In genomic region chr1:184034741-184035181, GRCm38 (mm10) we compare ENCODE assay signal across 8 mouse cellular contexts. TPM values are rescaled to one million over a fixed set of nuclear protein-coding genes. Genes with fewer than 3 reads are reported as not detected.
DNase-seq lines count a peak whose midpoint lies in the region; ATAC-seq and TF ChIP-seq lines count a peak whose summit lies in the region.

No protein-coding gene starts in this region.

- DNase-seq in heart, postnatal 25 days (ENCODE audit: low spot score), result no peak
- peak; percentile 59 to 71 for DNase-seq in cerebellum, postnatal 10 days
- peak; percentile 54 to 58 for DNase-seq in heart, postnatal 10 days
- peak; percentile 34 to 52 for DNase-seq in kidney, postnatal 4 days

- H3K36me3 ChIP-seq in heart, embryonic 11.5 days (ENCODE audit: control insufficient read depth, insufficient read depth, low read length), result peaks cover 4% of the 10 kb centered on the region; the same call in 1 of the 2 replicates
- no peaks in the 10 kb centered on the region for H3K36me3 ChIP-seq in ES-Bruce4 (ENCODE audit: control insufficient read depth, insufficient read depth, low read length, poor library complexity, severe bottlenecking)
- H3K36me3 ChIP-seq in midbrain, embryonic 15.5 days (replicated peaks), result no peaks in the 10 kb centered on the region

- no peak for TF ChIP-seq CTCF in ES-Bruce4 (IDR thresholded peaks at IDR 0.05; ENCODE audit: low read depth, low read length)

- no peaks in the 10 kb centered on the region for H3K9me3 ChIP-seq in heart, embryonic 11.5 days (replicated peaks; ENCODE audit: control insufficient read depth, low read length)
- H3K9me3 ChIP-seq in ES-Bruce4 (replicated peaks; ENCODE audit: control insufficient read depth, insufficient read depth, low read length, poor library complexity, severe bottlenecking), result no peaks in the 10 kb centered on the region
- no peaks in the 10 kb centered on the region for H3K9me3 ChIP-seq in midbrain, embryonic 15.5 days

- H3K9ac ChIP-seq in heart, embryonic 11.5 days (ENCODE audit: low read depth, low read length), result peak overlapping the region; percentile 76
- 0 out of 2 replicates have a peak overlapping the region, but pooled peaks have one; percentile 1 for H3K9ac ChIP-seq in ES-Bruce4 (ENCODE audit: low read depth, poor library complexity, severe bottlenecking)
- H3K9ac ChIP-seq in midbrain, embryonic 15.5 days, result peak overlapping the region; percentile 48

- ATAC-seq in heart, embryonic 11.5 days (replicated peaks; ENCODE audit: insufficient number of reproducible peaks, low FRiP score, low TSS enrichment), result no peak
- 0 out of 2 replicates have a peak, but pooled peaks have one; percentile 1 for ATAC-seq in midbrain, embryonic 15.5 days (replicated peaks)
- ATAC-seq in megakaryocyte progenitor cell, adult 5-6 weeks (replicated peaks; ENCODE audit: poor library complexity), result no peak

- H3K27me3 ChIP-seq in heart, embryonic 11.5 days (ENCODE audit: control insufficient read depth, insufficient read depth, low read length), result no peaks in the 10 kb centered on the region
- 0 out of 2 replicates have a peak, but pooled peaks cover 2% of the 10 kb centered on the region for H3K27me3 ChIP-seq in ES-Bruce4 (ENCODE audit: control insufficient read depth, insufficient read depth, low read length, poor library complexity, severe bottlenecking)
- no peaks in the 10 kb centered on the region for H3K27me3 ChIP-seq in midbrain, embryonic 15.5 days (replicated peaks)

- peak overlapping the region; percentile 74 for H3K4me3 ChIP-seq in heart, embryonic 11.5 days (ENCODE audit: low read depth, low read length)
- peak overlapping the region; percentile 61 for H3K4me3 ChIP-seq in ES-Bruce4 (ENCODE audit: low read depth, low read length)
- H3K4me3 ChIP-seq in midbrain, embryonic 15.5 days, result peak overlapping the region; percentile 72

- intact Hi-C loops in heart, postnatal 25 days (cut with DNase I), result loop anchor here (5.0 to 10.0 kb wide), 4 partner anchors 138 to 700 kb away; partner anchors contain the start of gene Hlx
- intact Hi-C loops in heart, postnatal 10 days (cut with DNase I), result loop anchor here (5.0 kb wide), 1 partner anchor 698 kb away; the partner anchor contains the start of gene Hlx

- TF ChIP-seq POLR2A in ES-Bruce4 (IDR thresholded peaks at IDR 0.05; ENCODE audit: insufficient read depth, low read length), result no peak

- H3K4me1 ChIP-seq in heart, embryonic 11.5 days (ENCODE audit: control insufficient read depth, insufficient read depth, low read length), result peaks cover 22% of the 10 kb centered on the region
- no peaks in the 10 kb centered on the region for H3K4me1 ChIP-seq in ES-Bruce4 (ENCODE audit: control insufficient read depth, insufficient read depth, low read length)
- H3K4me1 ChIP-seq in midbrain, embryonic 15.5 days, result peaks cover 25% of the 10 kb centered on the region

- peak overlapping the region; percentile 80 for H3K4me2 ChIP-seq in heart, embryonic 11.5 days
- H3K4me2 ChIP-seq in midbrain, embryonic 15.5 days, result peak overlapping the region; percentile 93

- TF ChIP-seq EP300 in ES-Bruce4 (IDR thresholded peaks at IDR 0.05; ENCODE audit: insufficient read depth, low read depth, low read length), result no peak

- H3K27ac ChIP-seq in heart, embryonic 11.5 days (ENCODE audit: low read depth, low read length), result peak overlapping the region; percentile 98
- no peak overlapping the region for H3K27ac ChIP-seq in ES-Bruce4 (ENCODE audit: insufficient read depth, low read length)
- peak overlapping the region; percentile 59 for H3K27ac ChIP-seq in midbrain, embryonic 15.5 days

- WGBS in heart, embryonic 11.5 days (ENCODE audit: insufficient replicate concordance), result 1% methylated on average over 12 of the region's 12 CpGs
- WGBS in midbrain, embryonic 15.5 days, result under 1% methylated on average over 12 of the region's 12 CpGs

RNA-seq across cellular contexts. Expression of gene 1700056E22Rik, which starts 0.7 kb away (rescaled TPM):
- polyA plus RNA-seq in heart, embryonic 11.5 days (2014; fragmentation: Nextera tagmentation; extraction: Ambion mirVana), result 1.8 and 2.5 TPM in 2 replicates
- total RNA-seq in heart, postnatal 25 days (2021), result under 1 TPM; 0.75 to 0.86 TPM
- polyA plus RNA-seq in ES-Bruce4 (2011; ENCODE audit: insufficient read depth, insufficient read length, low read depth, missing spikeins), result 0.63 and 0.70 TPM in 2 replicates
- total RNA-seq in heart, postnatal 10 days (2021), result 1 to 10 TPM; 1.1 to 2.0 TPM
- 0.84 and 1.2 TPM in 2 replicates for polyA plus RNA-seq in midbrain, embryonic 15.5 days (2015; fragmentation: Nextera tagmentation; extraction: Ambion mirVana)
- 0.89 and 1.2 TPM in 2 replicates for total RNA-seq in megakaryocyte progenitor cell, adult 5-6 weeks (2015)
- total RNA-seq in megakaryocyte progenitor cell, adult 5-6 weeks (2017), result 1.1 and 2.1 TPM in 2 replicates

RNA-seq across cellular contexts. Expression of gene Dusp10, which starts 21.7 kb away (rescaled TPM):
- 14.4 and 14.8 TPM in 2 replicates for polyA plus RNA-seq in heart, embryonic 11.5 days (2014; fragmentation: Nextera tagmentation; extraction: Ambion mirVana)
- 1 to 10 TPM; 7.4 to 8.6 TPM for total RNA-seq in heart, postnatal 25 days (2021)
- polyA plus RNA-seq in ES-Bruce4 (2011; ENCODE audit: insufficient read depth, insufficient read length, low read depth, missing spikeins), result 5.4 and 5.9 TPM in 2 replicates
- total RNA-seq in heart, postnatal 10 days (2021), result 10 to 100 TPM; 11.1 to 12.9 TPM
- 4.9 and 5.2 TPM in 2 replicates for polyA plus RNA-seq in midbrain, embryonic 15.5 days (2015; fragmentation: Nextera tagmentation; extraction: Ambion mirVana)
- 1.7 and 2.0 TPM in 2 replicates for total RNA-seq in megakaryocyte progenitor cell, adult 5-6 weeks (2015)
- total RNA-seq in megakaryocyte progenitor cell, adult 5-6 weeks (2017), result 0.74 and 1.9 TPM in 2 replicates

Comparison
In these comparisons a context has a peak if more than half of its experiments do, and no peak if none do; other contexts are left out.
1. H3K9ac ChIP-seq: peak in every context shown above with its lines; median percentile 76 in heart, embryonic 11.5 days; 48 in midbrain, embryonic 15.5 days; 1 in ES-Bruce4.